Mouse (Mus musculus): ENCODE results near the gene Btbd9. TPM values are rescaled to one million over a fixed set of nuclear protein-coding genes. Genes with fewer than 3 reads are reported as not detected.

The Btbd9 gene
- total RNA-seq, 2 experiments from 2014 or later: 20.7 to 21.7 TPM

DNA sequence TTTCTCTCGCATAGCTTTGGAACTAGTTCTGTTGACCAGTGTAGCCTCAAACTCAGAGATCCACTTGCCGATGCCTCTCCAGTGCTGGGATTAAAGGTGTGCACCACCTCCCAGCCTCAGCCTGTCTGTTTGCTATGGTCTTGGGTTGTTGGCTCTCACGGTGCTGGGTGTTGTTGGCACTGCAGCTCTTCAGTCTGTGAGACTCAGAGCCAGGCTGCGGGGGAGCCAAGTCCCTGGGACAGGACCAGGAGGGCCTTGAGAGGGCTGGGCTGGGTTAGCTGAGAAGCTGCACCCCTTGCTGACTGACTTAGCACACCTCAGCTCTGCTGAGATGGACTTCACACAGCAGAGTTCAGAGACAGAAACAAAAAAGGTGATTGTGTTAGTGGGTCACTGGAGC, 376.0 kb downstream of the Btbd9 start:
- DNase-seq: peak; percentile 27 to 37

GRCm38 (mm10) chr17:30199374-30200247, 376.7 kb downstream of the Btbd9 start:
- DNase-seq: peak in 1 of 2 experiments; percentile 37

DNA sequence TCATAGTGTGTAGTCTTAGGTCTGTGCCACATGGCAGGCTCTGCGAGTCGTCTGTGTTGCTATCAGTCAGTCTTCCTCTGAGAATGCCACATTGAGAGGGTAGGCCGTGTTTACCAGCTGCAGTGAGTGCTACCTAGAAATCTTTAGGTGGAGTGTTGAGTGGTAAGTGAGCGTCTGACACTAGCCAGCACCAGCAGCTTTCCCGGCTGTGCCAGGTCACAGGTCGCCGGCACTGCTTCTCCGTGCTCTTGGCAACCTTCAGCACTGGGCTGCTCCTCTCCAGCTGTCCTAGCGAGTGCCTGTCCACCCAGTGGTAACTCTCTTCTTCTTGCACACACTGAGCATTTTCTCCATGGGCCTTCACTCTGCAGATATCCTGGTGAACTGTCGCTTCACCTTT, 377.9 kb downstream of the Btbd9 start:
- peak; percentile 56 to 70 for DNase-seq

DNA sequence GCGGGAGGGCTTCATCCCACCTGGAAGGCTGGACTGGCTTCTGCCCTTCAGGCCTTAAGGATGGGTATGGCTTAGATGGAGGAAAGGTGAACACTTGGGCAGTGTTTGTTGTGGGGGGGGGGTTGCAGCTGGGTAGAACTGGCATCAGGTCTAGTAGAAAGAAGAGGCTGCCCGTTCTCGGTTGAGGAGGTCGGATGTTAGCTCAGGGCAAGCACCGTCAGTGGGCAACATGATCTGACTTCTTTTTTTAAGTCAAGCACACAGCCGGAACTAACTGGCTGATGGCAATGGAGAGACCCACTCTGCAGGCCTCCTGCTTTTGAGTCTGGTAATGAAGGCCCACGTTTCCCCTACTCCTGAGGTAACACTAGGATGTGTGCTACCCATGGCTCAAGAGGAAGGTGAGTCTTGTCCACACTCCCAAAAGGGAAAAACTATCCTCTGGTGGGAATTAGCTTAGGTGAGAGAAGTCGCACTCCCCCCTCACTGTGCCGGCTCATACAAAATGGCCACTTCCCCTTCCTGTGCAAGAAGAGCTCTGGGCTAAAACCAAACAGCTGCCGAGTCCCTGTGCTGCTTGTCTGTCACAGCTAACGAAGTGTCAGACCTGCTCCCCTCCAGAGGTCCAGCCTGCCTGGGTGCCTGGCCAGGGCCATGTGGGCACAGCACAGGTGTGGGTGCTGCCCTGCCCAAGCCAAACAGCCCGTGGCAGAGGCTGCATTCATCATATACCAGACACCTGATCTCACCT, 378.8 kb downstream of the Btbd9 start:
- peak; percentile 29 to 48 for DNase-seq

DNA sequence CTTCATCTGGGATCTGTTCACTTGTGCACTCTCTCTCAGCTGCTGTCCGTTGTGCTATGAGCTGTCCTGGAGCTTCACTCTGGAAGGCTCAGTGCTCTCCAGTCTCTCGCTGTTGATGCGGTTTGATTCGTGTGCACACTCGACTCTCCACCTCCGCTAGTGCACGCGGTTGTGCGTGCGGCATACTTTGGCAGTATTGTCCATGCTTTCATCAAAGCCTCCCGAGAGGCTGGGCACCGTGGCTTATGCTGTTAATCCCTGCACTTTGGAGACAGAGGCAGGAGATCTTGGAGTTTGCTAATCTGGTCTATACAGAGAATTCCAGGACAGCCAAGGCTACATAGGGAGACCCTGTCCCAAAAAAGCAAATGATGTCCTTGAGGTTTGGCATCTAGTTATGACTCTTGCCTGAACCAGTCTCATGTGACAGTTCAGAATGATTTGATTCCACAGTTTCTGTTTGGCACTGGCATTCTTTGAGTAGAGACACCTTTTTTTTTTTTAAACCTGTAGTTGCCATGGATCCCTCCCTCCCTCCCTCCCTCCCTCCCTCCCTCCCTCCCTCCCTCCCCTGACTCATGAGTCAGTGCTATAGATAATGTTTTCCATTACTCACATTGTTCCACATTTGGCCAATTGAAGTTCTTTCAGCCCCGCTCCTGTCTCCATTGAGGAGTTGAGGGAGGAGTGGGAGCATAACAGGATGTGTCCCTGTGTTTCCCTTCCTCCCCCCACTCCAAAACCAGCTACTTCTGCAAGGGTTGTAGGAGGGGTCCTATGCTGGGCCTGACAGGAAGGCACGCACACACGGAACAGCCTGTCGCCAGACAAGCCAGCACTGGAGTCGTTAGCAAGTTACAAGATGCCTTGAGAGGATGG, 379.6 kb downstream of the Btbd9 start:
- peak; percentile 45 to 49 for DNase-seq

DNA sequence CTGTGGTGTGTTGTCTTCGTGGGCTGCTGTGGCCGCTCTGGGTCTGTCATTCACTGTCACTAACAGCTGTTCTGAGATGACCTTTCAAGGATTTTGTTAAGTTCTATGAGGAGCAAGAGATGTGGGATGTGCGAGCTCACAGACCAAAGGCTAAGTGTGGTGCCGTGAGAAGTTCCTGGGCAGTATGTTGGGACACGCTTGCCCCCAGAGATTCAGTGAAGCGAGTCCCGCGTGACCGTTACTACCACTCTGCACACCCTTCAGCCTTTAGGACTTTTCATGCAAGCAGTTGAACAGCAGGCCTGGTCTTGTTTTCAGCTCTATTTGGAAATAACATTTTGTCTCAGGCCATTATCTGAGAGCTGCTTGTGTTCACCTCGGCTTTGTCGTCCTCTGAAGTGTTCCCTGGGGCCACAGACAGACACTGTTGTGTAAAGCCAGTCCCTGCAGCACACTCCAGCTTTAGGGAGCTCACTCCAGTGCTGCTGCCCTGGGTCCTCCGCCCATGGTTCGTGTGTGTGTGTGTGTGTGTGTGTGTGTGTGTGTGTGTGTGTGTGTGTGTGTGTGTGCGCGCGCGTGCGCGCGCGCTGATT, 380.6 kb downstream of the Btbd9 start:
- DNase-seq: no peak

- no peak for DNase-seq
These were observed 381.5 kb downstream of the Btbd9 start for GRCm38 (mm10) chr17:30194629-30195445.

- DNase-seq: no peak
These were observed 382.2 kb downstream of the Btbd9 start for GRCm38 (mm10) chr17:30194091-30194490.

- DNase-seq: no peak
These were observed 382.7 kb downstream of the Btbd9 start for GRCm38 (mm10) chr17:30193615-30194014.

DNA sequence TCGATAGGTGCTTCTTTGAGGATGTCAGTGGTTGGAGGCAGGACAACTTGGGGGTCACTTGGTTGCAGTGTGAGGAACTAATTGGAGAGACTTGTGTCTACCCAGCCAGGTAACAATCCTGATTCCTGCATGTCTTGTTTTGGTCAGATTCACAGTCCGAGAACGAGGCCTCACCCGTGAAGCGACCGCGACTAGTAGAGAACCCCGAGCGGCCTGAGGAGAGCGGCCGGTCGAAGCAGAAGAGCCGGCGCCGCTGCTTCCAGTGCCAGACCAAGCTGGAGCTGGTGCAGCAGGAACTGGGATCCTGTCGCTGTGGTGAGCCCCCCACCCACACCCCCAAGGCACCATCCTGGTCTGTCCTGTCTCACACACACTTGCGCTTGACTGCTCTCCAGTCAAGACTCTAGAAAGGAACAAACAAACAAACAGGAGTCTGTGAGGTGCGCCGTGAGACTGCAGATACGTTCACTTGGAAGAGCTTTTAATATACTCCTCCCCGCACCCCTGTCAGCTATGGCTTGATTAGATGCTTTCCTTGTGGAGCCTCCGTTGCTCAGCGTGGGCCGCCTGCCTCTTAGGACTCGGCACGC, 383.8 kb downstream of the Btbd9 start:
- DNase-seq: no peak

DNA sequence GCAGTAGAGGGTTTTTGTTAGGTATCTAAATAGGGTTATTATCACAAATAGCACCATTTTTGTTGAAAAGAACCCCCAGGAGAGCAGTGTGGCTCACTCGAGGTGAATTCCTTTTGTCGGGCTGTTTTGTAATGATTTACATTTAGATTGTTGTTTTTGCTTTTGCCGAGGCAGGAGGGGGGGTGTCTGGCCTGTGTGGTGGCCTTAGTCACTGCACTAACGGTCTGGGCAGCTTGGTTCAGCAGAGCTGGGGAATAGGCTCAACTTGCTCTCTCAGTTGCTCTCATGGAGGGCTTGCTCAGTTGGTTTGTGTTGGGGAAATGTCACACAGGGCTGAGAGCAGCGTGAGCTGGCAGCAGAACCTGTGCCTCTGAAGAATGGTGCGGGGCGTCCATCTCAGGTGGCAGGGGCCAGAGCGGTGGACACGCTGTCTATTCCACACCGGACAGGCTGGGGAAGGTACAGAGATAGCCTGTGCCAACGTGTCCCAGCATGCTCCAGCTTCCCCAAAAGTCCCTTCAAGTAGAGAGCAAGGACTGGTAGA, 385.1 kb downstream of the Btbd9 start:
- no peak for DNase-seq

- DNase-seq: peak; percentile 45 to 52
These were observed 388.0 kb downstream of the Btbd9 start for GRCm38 (mm10) chr17:30188031-30188981.

- no peak for DNase-seq
These were observed 388.7 kb downstream of the Btbd9 start for GRCm38 (mm10) chr17:30187581-30187980.

DNA sequence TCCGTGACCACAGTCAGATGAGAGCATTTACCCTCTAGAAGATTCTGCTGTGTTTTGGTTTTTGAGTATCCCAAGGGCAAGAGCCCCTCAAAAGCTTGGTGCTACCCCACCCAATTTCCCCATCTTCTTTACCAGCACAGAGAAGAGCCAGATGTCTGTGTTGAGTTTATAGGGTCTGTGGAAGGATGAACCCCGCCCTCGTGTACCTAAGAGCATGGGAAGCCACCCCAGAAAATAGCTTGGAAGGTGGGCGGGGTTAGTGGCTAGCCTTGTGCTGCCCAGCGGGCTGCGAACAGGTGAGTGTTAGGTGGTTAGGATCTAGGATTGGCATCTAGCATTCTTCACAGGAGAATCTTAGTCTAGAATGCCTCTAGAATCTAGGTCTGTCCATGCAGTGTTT, 389.1 kb downstream of the Btbd9 start:
- DNase-seq: no peak

DNA sequence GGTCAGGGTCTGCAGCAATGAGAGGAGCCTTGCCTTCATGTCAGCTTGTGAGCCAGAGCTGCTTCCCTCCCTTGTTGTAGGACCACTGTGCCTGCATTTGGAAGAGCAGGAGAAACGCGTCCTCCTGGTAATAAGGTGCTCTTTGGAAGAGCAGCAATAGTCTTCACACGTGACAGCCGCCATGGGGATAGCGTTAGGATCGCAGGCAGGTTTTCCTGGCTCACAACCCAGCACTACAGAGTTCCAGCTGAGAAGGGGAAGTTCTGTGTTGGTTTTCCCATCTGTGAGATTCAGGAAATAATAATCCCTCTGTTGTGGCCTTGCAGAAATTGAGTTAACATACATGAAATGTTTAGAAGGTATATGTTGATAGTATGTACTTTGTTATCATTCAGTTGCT, 392.7 kb downstream of the Btbd9 start:
- no peak for DNase-seq

- no peak for DNase-seq
These were observed 394.2 kb downstream of the Btbd9 start for GRCm38 (mm10) chr17:30182063-30182462.

GRCm38 (mm10) chr17:30181554-30181953, 394.7 kb downstream of the Btbd9 start:
- no peak for DNase-seq

DNA sequence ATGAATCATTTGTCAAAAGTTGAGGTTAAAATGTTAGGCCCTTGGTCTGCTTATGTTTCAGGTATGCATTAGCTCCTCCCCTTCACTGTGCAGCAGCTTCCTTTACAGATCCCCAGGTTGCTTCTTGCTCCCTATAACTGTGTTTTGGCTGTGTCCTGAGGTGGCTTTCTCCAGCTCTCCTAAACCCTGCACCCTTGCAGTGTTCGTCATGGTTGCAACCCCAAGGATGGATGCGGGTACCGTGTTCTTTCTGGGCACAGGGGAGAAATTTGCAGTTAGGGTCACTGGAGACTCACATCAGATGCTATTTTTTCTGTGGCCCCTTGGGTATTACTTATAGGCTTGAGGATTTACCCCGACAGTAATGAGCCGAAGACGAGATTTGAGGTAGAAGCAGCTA, 396.1 kb downstream of the Btbd9 start:
- no peak for DNase-seq

- DNase-seq: no peak
These were observed 397.9 kb downstream of the Btbd9 start for GRCm38 (mm10) chr17:30178402-30178801.
